Comparison of ENCODE assay signal across 27 mouse cellular contexts in genomic region chr1:175911207-175911606, GRCm38 (mm10). TPM values are rescaled to one million over a fixed set of nuclear protein-coding genes. Genes with fewer than 3 reads are reported as not detected.
"Had no signal": no experiment of that assay in that cellular context is flagged by ENCODE, and none has a peak within 500 bp of the region (broad histone marks: within the 10 kb centered on the region; RNA-seq: fewer than 3 reads in every experiment).

No protein-coding gene starts in this region.

- H3K27ac ChIP-seq: liver, embryonic 15.5 days; midbrain, embryonic 10.5 days; midbrain, embryonic 12.5 days; neural tube, embryonic 13.5 days; neural tube, embryonic 15.5 days had no signal

- H3K4me2 ChIP-seq: liver, embryonic 15.5 days; lung, embryonic 14.5 days; midbrain, embryonic 12.5 days; neural tube, embryonic 13.5 days; neural tube, embryonic 15.5 days had no signal

- H3K9ac ChIP-seq: liver, embryonic 15.5 days; lung, embryonic 14.5 days; midbrain, embryonic 12.5 days; neural tube, embryonic 13.5 days; neural tube, embryonic 15.5 days had no signal

- ATAC-seq: midbrain, embryonic 16.5 days had no signal

- H3K27me3 ChIP-seq: liver, embryonic 15.5 days; midbrain, embryonic 12.5 days; neural tube, embryonic 13.5 days; neural tube, embryonic 15.5 days had no signal

- H3K9me3 ChIP-seq: liver, embryonic 15.5 days; megakaryocyte, embryonic 14.5 days; midbrain, embryonic 10.5 days; midbrain, embryonic 12.5 days; neural tube, embryonic 13.5 days; neural tube, embryonic 15.5 days had no signal

- H3K4me1 ChIP-seq: midbrain, embryonic 10.5 days; midbrain, embryonic 12.5 days; neural tube, embryonic 13.5 days; neural tube, embryonic 15.5 days had no signal

- DNase-seq: lung, adult 18-20 months; lung, embryonic 14.5 days; lung, postnatal 14 days; lung, postnatal 36 days; midbrain, embryonic 14.5 days; retina, postnatal 1 day; right cerebral cortex, adult 18-20 months; right cerebral cortex, postnatal 25 days; right cerebral cortex, postnatal 4 days; spleen, adult 18-20 months; thymus, adult 18-20 months; thymus, postnatal 14 days; thymus, postnatal 36 days had no signal

- H3K4me3 ChIP-seq: liver, embryonic 15.5 days; megakaryocyte, embryonic 14.5 days; midbrain, embryonic 10.5 days; midbrain, embryonic 12.5 days; myocyte; neural tube, embryonic 13.5 days; neural tube, embryonic 15.5 days had no signal

- H3K36me3 ChIP-seq: neural tube, embryonic 15.5 days had no signal

RNA-seq across cellular contexts. Expression of gene Gm38100, which starts 8.9 kb away (rescaled TPM):
- polyA plus RNA-seq: liver, embryonic 15.5 days; lung, embryonic 14.5 days; lung, embryonic 16.5 days; midbrain, embryonic 14.5 days; midbrain, embryonic 16.5 days; myocyte; neural tube, embryonic 11.5 days; neural tube, embryonic 13.5 days; neural tube, embryonic 15.5 days; small intestine, adult 2 months; stomach, embryonic 14.5 days; stomach, embryonic 16.5 days; thymus, postnatal 0 days had no signal
